Mouse (Mus musculus) forebrain, embryonic 16.5 days (tissue): Measurements from ENCODE around the gene 4932438H23Rik. TPM values are rescaled to one million over a fixed set of nuclear protein-coding genes. Genes with fewer than 3 reads are reported as not detected.

Experiments used
- ATAC-seq: fragments of 200-750 bp; cut with Nextera tagmentation; 2 replicates; pipeline ENCODE4 v1.8.0; 2017; ENCODE audit warnings: mild to moderate bottlenecking, moderate library complexity
- H3K27ac ChIP-seq: fragments of 300-500 bp; sonication (generic); 2 replicates; pipeline ENCODE4 v1.5.1; 2014; ENCODE audit warnings: low read length, control low read depth
- H3K27me3 ChIP-seq: fragments of 300-500 bp; sonication (generic); replicated peaks from 2 replicates; pipeline ENCODE4 v1.6.1; 2014; ENCODE audit warnings: low read length; ENCODE audit not compliant: control insufficient read depth, insufficient read depth
- H3K36me3 ChIP-seq: fragments of 300-500 bp; sonication (generic); 2 replicates; pipeline ENCODE4 v1.6.1; 2014; ENCODE audit not compliant: control insufficient read depth, insufficient read depth
- H3K4me1 ChIP-seq: fragments of 300-500 bp; sonication (generic); replicated peaks from 2 replicates; pipeline ENCODE4 v1.6.1; 2014; ENCODE audit warnings: low read length; ENCODE audit not compliant: control insufficient read depth, insufficient read depth
- H3K4me2 ChIP-seq: fragments of 300-500 bp; sonication (generic); 2 replicates; pipeline ENCODE4 v1.6.1; 2014; ENCODE audit warnings: mild to moderate bottlenecking, low read length, control low read depth
- H3K4me3 ChIP-seq: fragments of 300-500 bp; sonication (generic); replicated peaks from 2 replicates; pipeline ENCODE4 v1.5.1; 2014; ENCODE audit warnings: mild to moderate bottlenecking, low read length, control low read depth
- H3K9ac ChIP-seq: fragments of 300-500 bp; sonication (generic); replicated peaks from 2 replicates; pipeline ENCODE4 v1.6.1; 2014; ENCODE audit warnings: low read depth, low read length, control low read depth
- H3K9me3 ChIP-seq: fragments of 300-500 bp; sonication (generic); 2 replicates; pipeline ENCODE4 v1.6.1; 2016; ENCODE audit warnings: low read length; ENCODE audit not compliant: control insufficient read depth
- whole genome bisulfite sequencing: fragments of 180-500 bp; shearing (Covaris S2); extraction: QIAGEN DNeasy Blood & Tissue Kit; methylation state at CpG from one replicate; pipeline ENCODE4 v1.1.7; 2014; 5-methylcytosine and 5-hydroxymethylcytosine counted together
- polyA plus RNA-seq: library from polyadenylated mRNA; unstranded; fragments of >200 nt; fragmentation: Nextera tagmentation; extraction: Ambion mirVana; gene quantifications from 2 replicates; pipeline ENCODE4 v1.2.1, GENCODE M21; 2015

The 4932438H23Rik gene
- polyA plus RNA-seq, 1 experiment from 2014 or later: 0.32 TPM

GRCm38 (mm10) chr16:91026290-91026689, 68.6 kb downstream of the 4932438H23Rik start:
- Histone ChIP-seq H3K36me3 (peaks cover 55% of the 10 kb centered on the region), H3K4me1 (no peaks in the 10 kb centered on the region), H3K9ac (no peak overlapping the region), H3K27ac (no peak overlapping the region), H3K4me3 (no peak overlapping the region), H3K9me3 (peaks cover 2% of the 10 kb centered on the region; the same call in 1 of the 2 replicates), H3K4me2 (no peak overlapping the region), H3K27me3 (no peaks in the 10 kb centered on the region)
- WGBS: 72% methylated on average over 4 of the region's 4 CpGs
- ATAC-seq: no peak

GRCm38 (mm10) chr16:91023384-91023783, 71.5 kb downstream of the 4932438H23Rik start:
- Histone ChIP-seq H3K9me3 (peaks cover 2% of the 10 kb centered on the region; the same call in 1 of the 2 replicates), H3K27me3 (no peaks in the 10 kb centered on the region), H3K9ac (no peak overlapping the region), H3K4me3 (no peak overlapping the region), H3K27ac (no peak overlapping the region), H3K36me3 (peaks cover 72% of the 10 kb centered on the region), H3K4me2 (no peak overlapping the region), H3K4me1 (no peaks in the 10 kb centered on the region)
- ATAC-seq: no peak
- 95% methylated on average over 1 of the region's 1 CpGs for WGBS

GRCm38 (mm10) chr16:91020842-91021483, 74.0 kb downstream of the 4932438H23Rik start:
- Histone ChIP-seq H3K36me3 (peaks cover 72% of the 10 kb centered on the region), H3K9me3 (peaks cover 2% of the 10 kb centered on the region; the same call in 1 of the 2 replicates), H3K4me1 (no peaks in the 10 kb centered on the region), H3K9ac (no peak overlapping the region), H3K27me3 (no peaks in the 10 kb centered on the region), H3K4me3 (no peak overlapping the region), H3K27ac (no peak overlapping the region), H3K4me2 (no peak overlapping the region)
- no peak for ATAC-seq
- WGBS: 94% methylated on average over 10 of the region's 10 CpGs

GRCm38 (mm10) chr16:91019476-91019875, 75.4 kb downstream of the 4932438H23Rik start:
- Histone ChIP-seq H3K27ac (no peak overlapping the region), H3K4me3 (no peak overlapping the region), H3K9me3 (peaks cover 2% of the 10 kb centered on the region; the same call in 1 of the 2 replicates), H3K36me3 (peaks cover 63% of the 10 kb centered on the region), H3K27me3 (no peaks in the 10 kb centered on the region), H3K9ac (no peak overlapping the region), H3K4me1 (no peaks in the 10 kb centered on the region), H3K4me2 (no peak overlapping the region)
- WGBS: 97% methylated on average over 4 of the region's 4 CpGs
- no peak for ATAC-seq

GRCm38 (mm10) chr16:91015761-91016160, 79.2 kb downstream of the 4932438H23Rik start:
- Histone ChIP-seq H3K4me1 (0 out of 2 replicates have a peak, but pooled peaks cover 6% of the 10 kb centered on the region), H3K36me3 (peaks cover 45% of the 10 kb centered on the region), H3K4me3 (no peak overlapping the region), H3K27me3 (no peaks in the 10 kb centered on the region), H3K9me3 (no peaks in the 10 kb centered on the region), H3K9ac (no peak overlapping the region), H3K4me2 (no peak overlapping the region), H3K27ac (no peak overlapping the region)
- no peak for ATAC-seq
- WGBS: 87% methylated on average over 4 of the region's 4 CpGs

- Histone ChIP-seq H3K4me2 (peak overlapping the region; percentile 57), H3K27ac (peak overlapping the region; percentile 96), H3K27me3 (no peaks in the 10 kb centered on the region), H3K4me1 (peaks cover 14% of the 10 kb centered on the region), H3K9ac (peak overlapping the region; percentile 91), H3K9me3 (no peaks in the 10 kb centered on the region), H3K36me3 (peaks cover 10% of the 10 kb centered on the region), H3K4me3 (peak overlapping the region; percentile 99)
- ATAC-seq: no peak
- WGBS: 40% methylated on average over 3 of the region's 3 CpGs
These were observed 83.1 kb downstream of the 4932438H23Rik start for GRCm38 (mm10) chr16:91011847-91012246.

GRCm38 (mm10) chr16:91011021-91011683, 83.8 kb downstream of the 4932438H23Rik start, which contains the start of gene Synj1:
TSS of gene Synj1 (minus strand) at chr16:91011308.
- under 1% methylated on average over 60 of the region's 66 CpGs for WGBS
- ATAC-seq: peak; percentile 96
- H3K27ac ChIP-seq: peak within 1 kb of the TSS; percentile 96
- peak within 1 kb of the TSS; percentile 57 for H3K4me2 ChIP-seq
- H3K9me3 ChIP-seq: no peaks in the 10 kb centered on the region
- peak within 1 kb of the TSS; percentile 99 for H3K4me3 ChIP-seq
- H3K36me3 ChIP-seq: peaks cover 10% of the 10 kb centered on the region
- H3K9ac ChIP-seq: peak within 1 kb of the TSS; percentile 91
- peaks cover 14% of the 10 kb centered on the region for H3K4me1 ChIP-seq
- no peaks in the 10 kb centered on the region for H3K27me3 ChIP-seq

- Histone ChIP-seq H3K4me3 (peak overlapping the region; percentile 99), H3K36me3 (peaks cover 5% of the 10 kb centered on the region; the same call in 1 of the 2 replicates), H3K9me3 (no peaks in the 10 kb centered on the region), H3K27ac (peak overlapping the region; percentile 96), H3K27me3 (no peaks in the 10 kb centered on the region), H3K9ac (peak overlapping the region; percentile 91), H3K4me2 (peak overlapping the region; percentile 50), H3K4me1 (peaks cover 14% of the 10 kb centered on the region)
- ATAC-seq: peak; percentile 57; the same call in 1 of the 2 replicates
- WGBS: 0% methylated on average over 39 of the region's 42 CpGs
These were observed 84.3 kb downstream of the 4932438H23Rik start for GRCm38 (mm10) chr16:91010581-91011020.

GRCm38 (mm10) chr16:91009942-91010529, 84.9 kb downstream of the 4932438H23Rik start:
- Histone ChIP-seq H3K9me3 (no peaks in the 10 kb centered on the region), H3K4me3 (peak overlapping the region; percentile 99), H3K36me3 (peaks cover 2% of the 10 kb centered on the region; the same call in 1 of the 2 replicates), H3K4me2 (peak overlapping the region; percentile 50), H3K4me1 (peaks cover 14% of the 10 kb centered on the region), H3K9ac (peak overlapping the region; percentile 91), H3K27me3 (no peaks in the 10 kb centered on the region), H3K27ac (peak overlapping the region; percentile 96)
- ATAC-seq: no peak
- WGBS: 2% methylated on average over 19 of the region's 19 CpGs
